Mouse (Mus musculus) adrenal gland, adult (tissue): ENCODE results near the gene Nfxl1.
"Not testable (repeated sequence)": the region's sequence is repeated elsewhere in the genome, so short reads cannot be mapped to it uniquely, and the experiment has no call there.

Experiments
- DNase-seq, 2 experiments: peaks; one replicate each; pipeline ENCODE4 v3.0.0; 2022 to 2023; ENCODE audit warnings: low spot score in 1 of 2; ENCODE audit not compliant: inconsistent age in 2 of 2

Nfxl1 gene

GRCm38 (mm10) chr5:72559544-72560049, at the start of gene Nfxl1:
Gene Nfxl1 (minus strand): TSS chr5:72559684.
- peak; percentile 97 to 98 for DNase-seq

GRCm38 (mm10) chr5:72603138-72603537, 43.7 kb upstream of the Nfxl1 start:
- DNase-seq: no peak

GRCm38 (mm10) chr5:72601006-72601405, 41.5 kb upstream of the Nfxl1 start:
- peak; percentile 63 to 87 for DNase-seq

- DNase-seq: peak; percentile 10 to 40
Measured at GRCm38 (mm10) chr5:72587192-72587681, 27.8 kb upstream of the Nfxl1 start, which contains the start of gene Gm5868. Gene Gm5868 (minus strand): TSS chr5:72587551.

- not testable (repeated sequence) for DNase-seq
Measured at GRCm38 (mm10) chr5:72586667-72587191, 27.2 kb upstream of the Nfxl1 start.

GRCm38 (mm10) chr5:72586122-72586521, 26.6 kb upstream of the Nfxl1 start:
- DNase-seq: peak; percentile 9 to 58

GRCm38 (mm10) chr5:72580970-72581332, 21.5 kb upstream of the Nfxl1 start, which contains the start of gene Zar1:
Gene Zar1 (minus strand): TSS chr5:72581254.
- DNase-seq: not testable (repeated sequence)

GRCm38 (mm10) chr5:72580088-72580969, 20.8 kb upstream of the Nfxl1 start:
- peak; percentile 9 to 51 for DNase-seq

GRCm38 (mm10) chr5:72579599-72579998, 20.1 kb upstream of the Nfxl1 start:
- not testable (repeated sequence) for DNase-seq

GRCm38 (mm10) chr5:72565621-72566020, 6.1 kb upstream of the Nfxl1 start:
- no peak for DNase-seq

GRCm38 (mm10) chr5:72563183-72563582, 3.7 kb upstream of the Nfxl1 start:
- not testable (repeated sequence) for DNase-seq

- no peak for DNase-seq
Measured at GRCm38 (mm10) chr5:72560976-72561628, 1.6 kb upstream of the Nfxl1 start.

GRCm38 (mm10) chr5:72558716-72559526, 563 bp downstream of the Nfxl1 start:
- DNase-seq: peak in 1 of 2 experiments; percentile 69

GRCm38 (mm10) chr5:72556245-72556644, 3.2 kb downstream of the Nfxl1 start:
- no peak for DNase-seq

- no peak for DNase-seq
Measured at GRCm38 (mm10) chr5:72551209-72551608, 8.3 kb downstream of the Nfxl1 start.

- DNase-seq: peak; percentile 43 to 76
Measured at GRCm38 (mm10) chr5:72528896-72529295, 30.6 kb downstream of the Nfxl1 start.

- no peak for DNase-seq
Measured at GRCm38 (mm10) chr5:72513808-72514207, 45.7 kb downstream of the Nfxl1 start.

- peak in 1 of 2 experiments; percentile 51 for DNase-seq
Measured at GRCm38 (mm10) chr5:72505740-72506139, 53.7 kb downstream of the Nfxl1 start.

- peak in 1 of 2 experiments; percentile 23 for DNase-seq
Measured at GRCm38 (mm10) chr5:72503531-72504523, 55.7 kb downstream of the Nfxl1 start, which contains the start of gene Corin. Gene Corin (minus strand): TSS chr5:72504473.
